Mouse (Mus musculus): Measurements from ENCODE around the gene Ldlrad3. TPM values are rescaled to one million over a fixed set of nuclear protein-coding genes. Genes with fewer than 3 reads are reported as not detected.

Gene Ldlrad3
- polyA plus RNA-seq, 1 experiment from 2014 or later = 4.6 TPM

DNA sequence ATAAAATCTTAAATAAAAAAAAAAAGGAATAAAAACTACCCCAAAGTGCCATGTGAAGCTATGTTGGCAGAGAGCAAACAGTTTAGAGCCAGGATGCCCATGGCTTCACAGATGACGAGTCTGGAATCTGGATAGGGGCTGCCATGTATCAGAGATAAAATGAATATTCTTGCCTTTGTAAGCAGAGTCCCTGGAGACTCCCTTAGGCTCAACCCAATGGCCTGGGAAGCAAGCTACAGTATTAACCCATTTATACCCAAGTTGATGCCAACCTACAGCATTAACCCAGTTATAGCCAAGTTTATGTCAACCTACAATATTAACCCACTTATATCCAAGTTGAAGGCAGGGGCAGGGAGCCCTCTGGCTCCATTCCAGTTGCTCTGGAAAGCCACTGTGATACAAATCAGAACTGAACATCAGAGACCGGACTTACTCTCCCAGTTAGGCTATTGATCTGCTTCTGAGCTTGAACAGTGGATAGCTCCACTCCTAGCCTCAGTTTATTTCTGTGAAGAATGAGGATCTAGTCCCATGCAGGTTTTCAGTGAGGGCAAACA is 16.1 kb upstream of the Ldlrad3 start:
- no peak overlapping the region for H3K27ac ChIP-seq (ENCODE audit: low read depth)
- ATAC-seq = no peak

DNA sequence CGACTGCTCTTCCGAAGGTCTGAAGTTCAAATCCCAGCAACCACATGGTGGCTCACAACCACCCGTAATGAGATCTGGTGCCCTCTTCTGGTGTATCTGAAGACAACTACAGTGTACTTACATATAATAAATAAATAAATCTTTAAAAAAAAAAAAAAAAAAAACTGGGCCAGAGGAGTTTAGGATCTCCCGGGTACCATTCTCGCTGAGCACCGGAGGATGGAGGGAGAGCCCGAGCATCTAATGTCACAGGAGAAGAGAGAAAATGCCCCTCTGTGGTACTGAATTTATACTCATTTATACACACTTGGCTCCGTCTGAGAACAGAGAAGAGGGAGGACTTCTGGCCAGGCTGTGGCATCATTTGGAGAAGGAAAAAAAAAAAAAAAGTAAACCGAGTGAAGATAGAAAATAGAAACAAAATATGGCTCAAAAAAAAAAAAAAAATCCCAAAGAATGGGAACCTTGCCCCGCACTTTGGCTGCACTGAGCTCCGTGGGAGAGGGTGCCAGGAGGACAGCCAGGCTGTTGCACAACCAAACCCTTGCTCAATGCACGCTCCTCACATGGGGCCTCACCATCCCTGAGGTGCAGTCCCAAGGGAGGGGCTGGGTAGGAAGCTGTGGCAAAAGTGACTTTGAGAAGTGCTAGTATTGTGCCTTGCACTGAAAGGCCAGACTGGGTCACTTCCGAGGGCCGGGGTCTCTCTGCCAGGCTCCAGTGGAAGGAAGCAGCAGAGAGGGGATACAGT is 15.2 kb upstream of the Ldlrad3 start:
- Histone ChIP-seq H3K27ac (ENCODE audit: low read depth) (no peak overlapping the region), H3K36me3 (replicated peaks; ENCODE audit: insufficient read depth, low read length) (no peaks in the 10 kb centered on the region), H3K4me1 (ENCODE audit: insufficient read depth) (peaks cover 17% of the 10 kb centered on the region), H3K4me3 (ENCODE audit: low read depth, low read length) (no peak overlapping the region), H3K9me3 (ENCODE audit: low read length) (no peaks in the 10 kb centered on the region), H3K27me3 (ENCODE audit: insufficient read depth, low read length) (no peaks in the 10 kb centered on the region), H3K9ac (replicated peaks) (no peak overlapping the region), H3K4me2 (ENCODE audit: low read depth, low read length) (peak overlapping the region; percentile 39)
- ATAC-seq (peak; percentile 66), DNase-seq (peak; percentile 79)
- TF ChIP-seq CTCF (IDR thresholded peaks at IDR 0.05; ENCODE audit: low read depth) = no peak
- TF ChIP-seq EP300 (IDR thresholded peaks at IDR 0.05; ENCODE audit: low read depth) = peak; percentile 44; the same call in 1 of the 2 replicates
- WGBS (ENCODE audit: insufficient replicate concordance) = 49% methylated on average over 11 of the region's 14 CpGs

More for the DNA sequence above, 16.1 kb upstream of the Ldlrad3 start:
- H3K9ac ChIP-seq (replicated peaks) = no peak overlapping the region
- WGBS (ENCODE audit: insufficient replicate concordance) = 62% methylated on average over 2 of the region's 2 CpGs
- no peaks in the 10 kb centered on the region for H3K27me3 ChIP-seq (ENCODE audit: insufficient read depth, low read length)
- H3K4me1 ChIP-seq (ENCODE audit: insufficient read depth) = peaks cover 11% of the 10 kb centered on the region
- no peaks in the 10 kb centered on the region for H3K9me3 ChIP-seq (ENCODE audit: low read length)
- no peak for DNase-seq
- H3K4me3 ChIP-seq (ENCODE audit: low read depth, low read length) = no peak overlapping the region
- H3K4me2 ChIP-seq (ENCODE audit: low read depth, low read length) = no peak overlapping the region
- TF ChIP-seq EP300 (IDR thresholded peaks at IDR 0.05; ENCODE audit: low read depth) (no peak), CTCF (IDR thresholded peaks at IDR 0.05; ENCODE audit: low read depth) (no peak)
- no peaks in the 10 kb centered on the region for H3K36me3 ChIP-seq (replicated peaks; ENCODE audit: insufficient read depth, low read length)

DNA sequence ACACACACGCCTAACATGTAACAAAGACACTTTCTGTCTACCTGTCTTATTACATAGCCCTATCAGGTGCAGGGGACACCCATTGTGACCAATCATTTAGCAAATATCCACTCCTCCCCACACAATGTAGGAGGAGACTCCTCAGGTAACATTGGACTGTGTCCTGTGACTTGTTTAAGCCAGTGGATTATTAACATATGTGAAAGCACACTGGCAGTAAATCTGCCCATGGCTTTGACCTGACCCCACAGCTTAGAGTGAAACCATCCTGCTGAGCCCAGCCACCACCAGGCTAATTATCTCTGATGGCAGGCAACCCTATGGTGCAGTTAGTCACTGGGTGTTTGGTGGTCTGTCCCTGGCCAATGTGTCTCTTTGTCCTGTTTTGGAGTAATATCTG is 11.1 kb upstream of the Ldlrad3 start:
- peak overlapping the region; percentile 83 for H3K27ac ChIP-seq (ENCODE audit: low read depth)

DNA sequence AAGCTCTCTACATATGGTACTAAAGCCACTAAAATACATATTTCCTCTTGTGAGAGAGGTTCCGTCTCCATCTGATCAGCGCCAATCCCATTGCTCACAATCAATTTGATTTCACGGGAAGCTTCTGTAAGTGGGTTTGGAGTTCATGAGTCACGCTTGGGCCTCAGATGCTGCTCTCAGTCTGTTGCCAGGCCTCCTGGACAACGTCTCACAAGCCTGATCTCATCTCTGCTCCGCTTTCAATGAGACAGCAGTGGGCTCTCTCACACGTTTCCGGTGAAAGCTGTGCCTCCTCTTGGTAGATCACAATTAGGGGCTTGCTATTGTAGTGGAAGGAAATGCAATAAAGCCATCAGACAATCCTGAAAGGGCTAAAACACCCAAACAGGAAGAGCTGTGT is 10.5 kb upstream of the Ldlrad3 start:
- Histone ChIP-seq H3K36me3 (replicated peaks; ENCODE audit: insufficient read depth, low read length) (no peaks in the 10 kb centered on the region), H3K4me3 (ENCODE audit: low read depth, low read length) (no peak overlapping the region), H3K9ac (replicated peaks) (no peak overlapping the region), H3K27me3 (ENCODE audit: insufficient read depth, low read length) (no peaks in the 10 kb centered on the region), H3K4me1 (ENCODE audit: insufficient read depth) (peaks cover 9% of the 10 kb centered on the region), H3K27ac (ENCODE audit: low read depth) (peak overlapping the region; percentile 83), H3K4me2 (ENCODE audit: low read depth, low read length) (no peak overlapping the region), H3K9me3 (ENCODE audit: low read length) (no peaks in the 10 kb centered on the region)
- ATAC-seq = no peak
- 50% methylated on average over 8 of the region's 8 CpGs for WGBS (ENCODE audit: insufficient replicate concordance)
- no peak for DNase-seq
- no peak for TF ChIP-seq EP300 (IDR thresholded peaks at IDR 0.05; ENCODE audit: low read depth)
- no peak for TF ChIP-seq CTCF (IDR thresholded peaks at IDR 0.05; ENCODE audit: low read depth)

More for the DNA sequence above, 11.1 kb upstream of the Ldlrad3 start:
- ATAC-seq = peak; percentile 96
- Histone ChIP-seq H3K36me3 (replicated peaks; ENCODE audit: insufficient read depth, low read length) (no peaks in the 10 kb centered on the region), H3K9ac (replicated peaks) (no peak overlapping the region), H3K9me3 (ENCODE audit: low read length) (no peaks in the 10 kb centered on the region), H3K4me2 (ENCODE audit: low read depth, low read length) (no peak overlapping the region), H3K4me1 (ENCODE audit: insufficient read depth) (peaks cover 15% of the 10 kb centered on the region), H3K27me3 (ENCODE audit: insufficient read depth, low read length) (no peaks in the 10 kb centered on the region), H3K4me3 (ENCODE audit: low read depth, low read length) (no peak overlapping the region)
- DNase-seq = peak; percentile 26
- peak; percentile 65 for TF ChIP-seq EP300 (IDR thresholded peaks at IDR 0.05; ENCODE audit: low read depth)
- no peak for TF ChIP-seq CTCF (IDR thresholded peaks at IDR 0.05; ENCODE audit: low read depth)
- WGBS (ENCODE audit: insufficient replicate concordance) = 57% methylated on average over 1 of the region's 1 CpGs

DNA sequence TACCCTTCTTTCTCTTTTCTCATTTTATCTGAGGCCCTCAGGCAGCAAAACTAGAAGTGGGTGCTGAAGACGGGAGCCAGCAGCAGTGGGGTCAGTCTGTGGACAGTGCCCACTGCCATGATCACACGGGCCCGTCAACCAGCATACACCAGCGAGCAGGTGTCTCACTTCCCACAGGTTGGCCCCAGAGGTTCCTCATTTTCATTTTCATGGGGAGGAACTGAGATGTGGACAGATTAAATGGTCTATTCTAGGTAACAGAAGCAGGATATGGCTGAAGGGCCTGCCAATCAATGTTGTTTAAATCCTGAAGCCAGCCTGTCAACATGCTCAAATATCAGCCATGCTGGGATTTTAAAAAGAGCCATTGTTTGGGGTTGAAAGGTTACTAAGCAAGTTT is 9.3 kb upstream of the Ldlrad3 start:
- Histone ChIP-seq H3K9ac (replicated peaks) (no peak overlapping the region), H3K36me3 (replicated peaks; ENCODE audit: insufficient read depth, low read length) (no peaks in the 10 kb centered on the region), H3K4me3 (ENCODE audit: low read depth, low read length) (no peak overlapping the region), H3K4me2 (ENCODE audit: low read depth, low read length) (no peak overlapping the region), H3K4me1 (ENCODE audit: insufficient read depth) (peaks cover 6% of the 10 kb centered on the region; the same call in 1 of the 2 replicates), H3K9me3 (ENCODE audit: low read length) (no peaks in the 10 kb centered on the region), H3K27me3 (ENCODE audit: insufficient read depth, low read length) (no peaks in the 10 kb centered on the region), H3K27ac (ENCODE audit: low read depth) (no peak overlapping the region)
- WGBS (ENCODE audit: insufficient replicate concordance) = 55% methylated on average over 4 of the region's 4 CpGs
- TF ChIP-seq CTCF (IDR thresholded peaks at IDR 0.05; ENCODE audit: low read depth) (no peak), EP300 (IDR thresholded peaks at IDR 0.05; ENCODE audit: low read depth) (no peak)
- ATAC-seq (no peak), DNase-seq (no peak)

GRCm38 (mm10) chr2:102194247-102194646 is 8.1 kb upstream of the Ldlrad3 start:
- ATAC-seq = no peak
- H3K9ac ChIP-seq (replicated peaks) = no peak overlapping the region
- no peaks in the 10 kb centered on the region for H3K36me3 ChIP-seq (replicated peaks; ENCODE audit: insufficient read depth, low read length)
- DNase-seq = no peak
- TF ChIP-seq CTCF (IDR thresholded peaks at IDR 0.05; ENCODE audit: low read depth) (no peak), EP300 (IDR thresholded peaks at IDR 0.05; ENCODE audit: low read depth) (no peak)
- H3K4me1 ChIP-seq (ENCODE audit: insufficient read depth) = peaks cover 6% of the 10 kb centered on the region; the same call in 1 of the 2 replicates
- no peaks in the 10 kb centered on the region for H3K9me3 ChIP-seq (ENCODE audit: low read length)
- H3K4me2 ChIP-seq (ENCODE audit: low read depth, low read length) = no peak overlapping the region
- H3K4me3 ChIP-seq (ENCODE audit: low read depth, low read length) = no peak overlapping the region
- H3K27me3 ChIP-seq (ENCODE audit: insufficient read depth, low read length) = no peaks in the 10 kb centered on the region
- no peak overlapping the region for H3K27ac ChIP-seq (ENCODE audit: low read depth)
- WGBS (ENCODE audit: insufficient replicate concordance) = 28% methylated on average over 4 of the region's 4 CpGs

All from liver, postnatal 0 days (tissue).